Mouse (Mus musculus): ENCODE results near the gene Arl9.

DNA sequence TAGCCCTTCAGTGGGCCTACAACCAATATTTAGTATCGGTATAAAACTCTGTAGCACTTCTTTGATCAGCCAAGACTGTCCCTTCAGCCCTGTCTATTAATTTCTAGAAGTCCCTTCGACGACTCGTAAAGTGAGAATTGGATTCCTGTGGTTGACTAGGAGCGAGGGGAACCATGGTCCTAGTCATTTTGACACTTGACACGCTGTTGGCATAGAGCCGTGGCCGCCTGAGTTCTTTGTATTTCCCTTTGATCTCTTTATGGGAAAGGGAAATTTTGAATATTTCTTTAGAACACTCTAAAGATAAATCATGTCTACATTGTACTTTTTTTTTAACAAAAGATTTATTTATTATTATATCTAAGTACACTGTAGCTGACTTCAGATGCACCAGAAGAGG is 28.1 kb upstream of the Arl9 start:
- TF ChIP-seq CTCF (IDR thresholded peaks at IDR 0.05; ENCODE audit: control insufficient read depth, insufficient read depth, low read length) (no peak), POLR2A (IDR thresholded peaks at IDR 0.05; ENCODE audit: borderline replicate concordance, control insufficient read depth, low read depth, low read length) (no peak)

Data from bone marrow, adult 2 months (tissue).